Comparison of ENCODE assay signal across 9 mouse cellular contexts in genomic region chr6:91684474-91684829, GRCm38 (mm10). TPM values are rescaled to one million over a fixed set of nuclear protein-coding genes. Genes with fewer than 3 reads are reported as not detected.
DNase-seq lines count a peak whose midpoint lies in the region; ATAC-seq lines count a peak whose summit lies in the region.
"Had no signal": no experiment of that assay in that cellular context is flagged by ENCODE, and none has a peak within 500 bp of the region (broad histone marks: within the 10 kb centered on the region; RNA-seq: fewer than 3 reads in every experiment).

No protein-coding gene starts in this region.

- H3K27me3 ChIP-seq in embryonic facial prominence, embryonic 12.5 days: no peaks in the 10 kb centered on the region
- H3K27me3 ChIP-seq in intestine, embryonic 15.5 days (replicated peaks): no peaks in the 10 kb centered on the region

- H3K4me2 ChIP-seq in embryonic facial prominence, embryonic 12.5 days (replicated peaks): peak overlapping the region; percentile 90
- H3K4me2 ChIP-seq in intestine, embryonic 15.5 days (replicated peaks): peak overlapping the region; percentile 90

- DNase-seq in frontal cortex, postnatal 36 days (ENCODE audit: low spot score in 2 of 2): no peak
- DNase-seq in 3T3-L1 (ENCODE audit: low read depth, low spot score): peak; percentile 44
- no peak for DNase-seq in MN1 (ENCODE audit: low spot score)
- no peak for DNase-seq in gastrocnemius, adult 8-10 months (ENCODE audit: low spot score in 2 of 2)

- H3K4me1 ChIP-seq in embryonic facial prominence, embryonic 12.5 days: peaks cover 38% of the 10 kb centered on the region
- H3K4me1 ChIP-seq in intestine, embryonic 15.5 days (replicated peaks): peaks cover 44% of the 10 kb centered on the region

- peak overlapping the region; percentile 87 for H3K9ac ChIP-seq in embryonic facial prominence, embryonic 12.5 days
- peak overlapping the region; percentile 95 for H3K9ac ChIP-seq in intestine, embryonic 15.5 days

- H3K9me3 ChIP-seq in embryonic facial prominence, embryonic 12.5 days: no peaks in the 10 kb centered on the region
- H3K9me3 ChIP-seq in intestine, embryonic 15.5 days: no peaks in the 10 kb centered on the region
- H3K9me3 ChIP-seq: G1E had no signal

- H3K4me3 ChIP-seq in embryonic facial prominence, embryonic 12.5 days: peak overlapping the region; percentile 91
- peak overlapping the region; percentile 96 for H3K4me3 ChIP-seq in intestine, embryonic 15.5 days (replicated peaks)

- ATAC-seq in frontal cortex, adult (ENCODE audit: low TSS enrichment): peak; percentile 24; the same call in 1 of the 2 replicates
- ATAC-seq in embryonic facial prominence, embryonic 12.5 days (ENCODE audit: insufficient number of reproducible peaks, insufficient read depth, low FRiP score, low TSS enrichment): peak; percentile 36; the same call in 1 of the 2 replicates
- peak; percentile 40 for ATAC-seq in intestine, embryonic 15.5 days
- 0 out of 2 replicates have a peak, but pooled peaks have one; percentile 1 for ATAC-seq in megakaryocyte, adult 5-6 weeks (ENCODE audit: poor library complexity, severe bottlenecking)

- peak overlapping the region; percentile 92 for H3K27ac ChIP-seq in embryonic facial prominence, embryonic 12.5 days
- H3K27ac ChIP-seq in intestine, embryonic 15.5 days: peak overlapping the region; percentile 96

- H3K36me3 ChIP-seq in embryonic facial prominence, embryonic 12.5 days: no peaks in the 10 kb centered on the region
- no peaks in the 10 kb centered on the region for H3K36me3 ChIP-seq in intestine, embryonic 15.5 days
- H3K36me3 ChIP-seq: G1E had no signal

- WGBS in embryonic facial prominence, embryonic 12.5 days: 2% methylated on average over 11 of the region's 13 CpGs
- WGBS in intestine, embryonic 15.5 days: under 1% methylated on average over 13 of the region's 13 CpGs

RNA-seq across cellular contexts. Expression of gene Slc6a6, which starts 0.6 kb away (rescaled TPM):
- polyA plus RNA-seq in embryonic facial prominence, embryonic 12.5 days (2016; fragmentation: Nextera tagmentation; extraction: Ambion mirVana): 56.2 and 67.5 TPM in 2 replicates
- polyA plus RNA-seq in intestine, embryonic 15.5 days (2015; fragmentation: Nextera tagmentation; extraction: Ambion mirVana): 78.0 and 87.9 TPM in 2 replicates
- 58.0 and 61.9 TPM in 2 replicates for total RNA-seq in megakaryocyte, adult 5-6 weeks (2015)
- 46.7 and 61.0 TPM in 2 replicates for total RNA-seq in megakaryocyte, adult 5-6 weeks (2017)
- 10 to 100 TPM; 66.0 to 81.7 (median 77.6) TPM for total RNA-seq in gastrocnemius, adult 8-10 months (2022)
